Mouse (Mus musculus) ES-E14 (cell line): ENCODE results near the gene Psmc1. TPM values are rescaled to one million over a fixed set of nuclear protein-coding genes. Genes with fewer than 3 reads are reported as not detected.
A peak's percentile ranks its signal among the peaks of the same experiment; 100 is the strongest.

ENCODE experiments used
- DNase-seq: peaks from one replicate; pipeline ENCODE4 v3.0.0-alpha.2; 2013; ENCODE audit warnings: low read depth, low spot score
- H3K27ac ChIP-seq: 2 replicates; pipeline ENCODE4 v1.5.1; 2012; ENCODE audit warnings: low read depth, mild to moderate bottlenecking, low read length, moderate library complexity, mixed read lengths; ENCODE audit not compliant: poor library complexity, insufficient read depth, severe bottlenecking
- H3K36me3 ChIP-seq: 2 replicates; pipeline ENCODE4 v1.6.1; 2012; ENCODE audit warnings: mild to moderate bottlenecking, low read length, moderate library complexity, mixed read lengths; ENCODE audit not compliant: control insufficient read depth, poor library complexity, insufficient read depth, severe bottlenecking
- H3K4me1 ChIP-seq, 2 experiments: fragments of 150-350 bp in 1 of 2; sonication (generic) in 1 of 2; 2 replicates each; pipeline ENCODE4 v1.6.1; 2012; ENCODE audit warnings: low read length in 2 of 2, mild to moderate bottlenecking in 1 of 2, mixed read lengths in 1 of 2; ENCODE audit not compliant: control insufficient read depth in 2 of 2, insufficient read depth in 2 of 2, poor library complexity in 1 of 2
- H3K4me3 ChIP-seq, 2 experiments: fragments of 150-350 bp in 1 of 2; sonication (generic) in 1 of 2; 2 replicates each; pipeline ENCODE4 v1.5.1; 2012; ENCODE audit warnings: low read length in 2 of 2, low read depth in 1 of 2, mild to moderate bottlenecking in 1 of 2, mixed read lengths in 1 of 2; ENCODE audit not compliant: insufficient read depth in 1 of 2, poor library complexity in 1 of 2, severe bottlenecking in 1 of 2
- H3K9ac ChIP-seq: 2 replicates; pipeline ENCODE4 v1.6.1; 2012; ENCODE audit warnings: low read depth, mild to moderate bottlenecking, low read length, mixed read lengths; ENCODE audit not compliant: poor library complexity, insufficient read depth, severe bottlenecking
- H3K9me3 ChIP-seq: fragments of 150-350 bp; sonication (generic); 2 replicates; pipeline ENCODE4 v1.6.1; 2012; ENCODE audit warnings: low read depth, mild to moderate bottlenecking, low read length; ENCODE audit not compliant: control insufficient read depth, insufficient read depth
- CHD2 ChIP-seq: IDR thresholded peaks from 2 replicates; pipeline ENCODE4 v1.6.1; 2014; ENCODE audit warnings: mild to moderate bottlenecking, low read depth, low read length, inconsistent platforms
- HCFC1 ChIP-seq: IDR thresholded peaks from 2 replicates; pipeline ENCODE4 v1.6.1; 2012; ENCODE audit warnings: low read length, inconsistent platforms, borderline replicate concordance; ENCODE audit not compliant: insufficient read depth
- MAFK ChIP-seq: IDR thresholded peaks from 2 replicates; pipeline ENCODE4 v1.6.1; 2014; ENCODE audit warnings: mild to moderate bottlenecking, low read depth, low read length, inconsistent platforms; ENCODE audit not compliant: insufficient read depth
- ZC3H11A ChIP-seq: IDR thresholded peaks from 2 replicates; pipeline ENCODE4 v1.6.1; 2012; ENCODE audit warnings: low read depth, mild to moderate bottlenecking, inconsistent platforms, low read length, borderline replicate concordance
- ZNF384 ChIP-seq: IDR thresholded peaks from 2 replicates; pipeline ENCODE4 v1.6.1; 2012; ENCODE audit warnings: low read depth, low read length, inconsistent platforms
- in situ Hi-C, 2 experiments: fragments of 600-800 bp; cut with MboI; formaldehyde crosslinking; loops; one replicate each; pipeline ENCODE4 v1.15.1; 2025; ENCODE audit warnings: low sequenced_read_pairs in 2 of 2, inconsistent platforms in 1 of 2; ENCODE audit not compliant: unreplicated experiment in 2 of 2
- total RNA-seq: library from RNA; depleted of rRNA; stranded (reverse); fragments of 300-350 nt; gene quantifications from 2 replicates; pipeline ENCODE4 v1.2.3, GENCODE M21; 2012

Gene Psmc1
- total RNA-seq, 1 experiment = 264 TPM

DNA sequence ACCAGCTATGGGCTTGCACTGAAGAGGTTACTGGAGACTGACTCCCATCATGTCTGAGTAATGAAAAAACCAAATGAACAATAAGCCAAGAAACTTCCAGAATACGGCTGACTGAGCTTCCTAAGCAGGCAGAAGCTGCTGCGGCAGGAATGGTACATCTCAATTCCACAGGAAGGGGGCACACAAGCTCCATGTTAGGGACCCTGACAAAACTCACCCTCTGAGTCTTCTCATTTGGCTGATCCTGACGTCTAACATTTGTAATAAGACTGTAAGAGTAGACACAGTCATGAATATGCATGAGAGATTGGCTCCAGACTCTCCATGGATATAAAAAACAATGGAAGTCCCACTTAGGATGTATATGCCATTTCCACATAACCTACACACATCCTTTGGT, 56.2 kb downstream of the Psmc1 start:
- Histone ChIP-seq H3K36me3 (no peaks in the 10 kb centered on the region), H3K9ac (no peak overlapping the region), H3K9me3 (no peaks in the 10 kb centered on the region), H3K4me1 (peaks cover 3 to 6% of the 10 kb centered on the region in 2 experiments), H3K4me3 (no peak overlapping the region), H3K27ac (no peak overlapping the region)
- no peak for TF ChIP-seq MAFK
- peak; percentile 61 for TF ChIP-seq ZC3H11A
- in situ Hi-C loops = loop anchor here (10.0 to 25.0 kb wide), 2 partner anchors 319 to 671 kb away; no protein-coding TSS in a partner anchor
- no peak for DNase-seq

- H3K27ac ChIP-seq = no peak overlapping the region
- H3K4me3 ChIP-seq = no peak overlapping the region
- in situ Hi-C loops = loop anchor here (10.0 to 25.0 kb wide), 2 partner anchors 318 to 670 kb away; no protein-coding TSS in a partner anchor
- TF ChIP-seq CHD2 (no peak), HCFC1 (no peak), ZC3H11A (no peak), ZNF384 (no peak), MAFK (no peak)
- no peak for DNase-seq
- H3K9ac ChIP-seq = no peak overlapping the region
- H3K4me1 ChIP-seq = peaks cover 1 to 6% of the 10 kb centered on the region in 2 experiments; a peak in 3 of 4 replicates
- no peaks in the 10 kb centered on the region for H3K36me3 ChIP-seq
- no peaks in the 10 kb centered on the region for H3K9me3 ChIP-seq
Observed at GRCm38 (mm10) chr12:100166939-100167338, 57.0 kb downstream of the Psmc1 start.

DNA sequence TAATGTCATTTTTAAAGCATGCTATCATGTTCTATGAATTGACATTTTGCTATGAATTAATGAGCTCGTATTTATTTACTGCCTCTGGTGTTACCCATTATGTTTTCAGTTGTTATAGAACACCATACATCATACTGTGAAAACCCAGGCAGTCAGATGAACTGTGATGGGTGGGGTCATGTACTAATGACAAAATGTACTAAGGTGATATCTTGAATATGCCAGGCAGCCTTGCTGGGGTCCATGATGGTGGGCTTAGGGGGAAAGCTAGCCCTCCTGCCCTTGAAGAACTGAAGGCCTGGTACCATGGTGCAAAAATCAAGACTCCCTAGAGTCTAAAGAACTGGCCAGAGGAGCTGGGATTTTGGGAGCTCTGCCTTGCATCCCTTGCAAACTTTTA, 57.5 kb downstream of the Psmc1 start:
- H3K9me3 ChIP-seq = no peaks in the 10 kb centered on the region
- no peak for DNase-seq
- no peak overlapping the region; the same call in 1 of the 2 replicates for H3K27ac ChIP-seq
- H3K36me3 ChIP-seq = no peaks in the 10 kb centered on the region
- TF ChIP-seq MAFK = no peak
- TF ChIP-seq HCFC1 = no peak
- TF ChIP-seq ZNF384 = no peak
- TF ChIP-seq CHD2 = no peak
- no peak for TF ChIP-seq ZC3H11A
- 0 out of 2 replicates have a peak overlapping the region, but pooled peaks have one; percentile 4 for H3K9ac ChIP-seq
- H3K4me3 ChIP-seq = no peak overlapping the region
- in situ Hi-C loops = loop anchor here (10.0 to 25.0 kb wide), 2 partner anchors 317 to 670 kb away; no protein-coding TSS in a partner anchor
- H3K4me1 ChIP-seq = peaks cover 1 to 6% of the 10 kb centered on the region in 2 experiments; a peak in 3 of 4 replicates

GRCm38 (mm10) chr12:100167931-100168871, 58.2 kb downstream of the Psmc1 start:
- Histone ChIP-seq H3K4me1 (peaks cover 1 to 6% of the 10 kb centered on the region in 2 experiments; a peak in 3 of 4 replicates), H3K9me3 (no peaks in the 10 kb centered on the region), H3K4me3 (peak overlapping the region; percentile 36 to 43), H3K36me3 (no peaks in the 10 kb centered on the region), H3K9ac (peak overlapping the region; percentile 37), H3K27ac (peak overlapping the region; percentile 84)
- peak; percentile 40 for DNase-seq
- TF ChIP-seq CHD2 (no peak), ZNF384 (no peak), MAFK (no peak), HCFC1 (no peak), ZC3H11A (no peak)
- in situ Hi-C loops = loop anchor here (10.0 to 25.0 kb wide), 2 partner anchors 317 to 669 kb away; no protein-coding TSS in a partner anchor
